Mouse (Mus musculus): ENCODE data around the gene Scd3. TPM values are rescaled to one million over a fixed set of nuclear protein-coding genes. Genes with fewer than 3 reads are reported as not detected.

Scd3 gene
- not detected for total RNA-seq (2021)
- long read RNA-seq, experiment 1 = 0 reads
- long read RNA-seq, experiment 2 = 0 reads

GRCm38 (mm10) chr19:44203015-44203564 is at the start of gene Scd3:
Gene Scd3 (plus strand): TSS chr19:44203269.
- DNase-seq = no peak

- DNase-seq = no peak
Observed at GRCm38 (mm10) chr19:44153781-44154180, 49.3 kb upstream of the Scd3 start.

DNA sequence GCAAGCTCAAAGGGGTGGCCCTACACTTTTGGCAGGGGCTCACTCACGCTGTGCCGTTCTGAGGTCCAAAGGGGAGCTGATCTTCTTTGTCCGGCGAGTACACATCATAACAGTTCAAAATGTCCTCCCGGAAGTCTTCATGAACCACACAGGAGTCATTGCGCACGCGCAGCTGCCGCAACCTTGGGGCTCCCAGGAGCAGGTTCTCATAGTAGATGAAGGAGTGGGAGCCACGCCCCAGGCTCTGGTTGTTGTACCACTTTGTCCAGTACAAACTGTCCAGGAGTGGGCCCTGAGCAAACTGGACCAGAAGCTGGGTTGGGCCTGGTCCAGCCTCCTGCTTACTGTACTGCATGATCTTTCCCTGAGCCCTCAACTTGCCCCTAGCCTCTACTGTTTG is 46.1 kb upstream of the Scd3 start:
- DNase-seq = no peak

DNA sequence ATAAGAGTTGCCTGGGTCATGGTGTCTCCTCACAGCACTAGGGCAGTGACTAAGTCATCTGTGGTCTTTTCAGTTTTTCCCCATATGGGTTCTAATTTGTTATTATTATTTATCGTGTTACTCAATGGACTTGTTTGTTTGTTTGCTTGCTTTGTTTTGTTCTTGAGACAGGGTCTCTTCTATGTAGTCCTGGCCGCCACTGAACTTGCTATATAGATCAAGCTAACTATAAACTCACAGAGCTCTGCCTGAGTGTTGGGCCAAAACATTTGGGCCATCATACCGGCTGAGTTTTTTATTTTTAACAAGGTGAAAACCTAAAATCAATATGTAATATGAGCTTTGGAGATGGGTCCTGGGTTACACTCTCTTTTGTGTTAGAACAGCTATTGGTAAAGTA is 43.7 kb upstream of the Scd3 start:
- no peak for DNase-seq

GRCm38 (mm10) chr19:44161515-44161914 is 41.6 kb upstream of the Scd3 start:
- DNase-seq = no peak

DNA sequence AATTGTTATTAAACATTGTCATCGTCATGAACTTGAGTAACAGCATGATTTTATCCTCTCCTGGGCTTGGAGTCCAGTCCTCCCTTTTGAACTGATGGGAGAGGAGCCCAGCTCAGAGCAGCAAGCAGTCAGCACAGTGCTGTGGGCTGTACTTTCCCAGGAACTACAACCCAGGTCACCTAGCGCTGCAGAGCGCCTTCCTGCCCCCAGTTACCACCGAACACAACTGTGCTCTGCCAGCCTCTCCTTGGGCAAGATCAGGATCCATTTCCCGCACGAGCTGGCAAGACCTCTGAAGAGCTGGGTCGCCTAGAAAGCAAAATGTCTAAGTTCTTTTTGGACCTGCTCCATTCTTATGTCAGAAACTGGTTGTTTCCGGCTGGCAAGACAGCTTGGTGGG is 28.2 kb upstream of the Scd3 start:
- no peak for DNase-seq

DNA sequence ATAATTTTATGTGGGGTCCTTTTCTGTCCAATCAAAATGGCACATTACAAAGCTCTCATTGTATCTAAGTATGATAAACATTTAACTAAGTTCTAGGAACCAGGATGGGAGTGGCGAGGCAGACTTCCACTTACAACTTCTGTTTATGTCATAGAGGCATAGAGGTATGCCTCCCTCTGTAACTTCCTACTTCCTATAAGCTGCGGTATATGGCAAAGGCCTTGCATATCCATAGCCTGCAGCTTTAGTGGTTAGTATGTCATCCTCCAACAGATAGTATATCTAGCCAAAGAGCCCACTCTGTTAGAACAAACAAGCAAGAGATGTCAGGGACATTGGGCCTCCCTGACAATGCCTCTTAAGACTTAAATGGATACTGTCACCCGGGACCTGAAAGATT is 26.3 kb upstream of the Scd3 start:
- DNase-seq = no peak

- no peak for DNase-seq
Observed at GRCm38 (mm10) chr19:44180502-44180901, 22.6 kb upstream of the Scd3 start.

GRCm38 (mm10) chr19:44183968-44184367 is 19.1 kb upstream of the Scd3 start:
- no peak for DNase-seq

- no peak for DNase-seq
Observed at GRCm38 (mm10) chr19:44189056-44189455, 14.0 kb upstream of the Scd3 start.

DNA sequence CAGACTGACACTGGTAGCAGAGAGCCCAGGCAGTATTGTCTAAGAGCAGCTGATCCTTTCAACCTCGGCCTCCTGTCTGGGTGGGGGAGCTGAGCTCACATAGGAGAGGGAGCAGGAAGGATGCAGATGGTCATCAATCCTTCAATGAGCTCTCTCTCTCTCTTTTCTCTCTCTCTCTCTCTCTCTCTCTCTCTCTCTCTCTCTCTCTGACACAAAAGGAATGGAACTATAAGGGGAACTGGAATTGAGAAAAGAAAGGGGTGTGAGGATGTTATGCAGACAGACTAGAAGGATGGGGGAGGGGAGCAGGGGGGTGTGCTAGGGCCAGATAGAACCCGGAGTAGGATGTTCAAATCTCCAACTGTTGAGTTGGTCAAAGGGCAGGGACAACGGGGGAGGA is 10.7 kb upstream of the Scd3 start, which contains the start of gene Pkd2l1:
Gene Pkd2l1, minus strand, starts transcription at position 101 of the 400 bp plus-strand sequence.
- DNase-seq = no peak

DNA sequence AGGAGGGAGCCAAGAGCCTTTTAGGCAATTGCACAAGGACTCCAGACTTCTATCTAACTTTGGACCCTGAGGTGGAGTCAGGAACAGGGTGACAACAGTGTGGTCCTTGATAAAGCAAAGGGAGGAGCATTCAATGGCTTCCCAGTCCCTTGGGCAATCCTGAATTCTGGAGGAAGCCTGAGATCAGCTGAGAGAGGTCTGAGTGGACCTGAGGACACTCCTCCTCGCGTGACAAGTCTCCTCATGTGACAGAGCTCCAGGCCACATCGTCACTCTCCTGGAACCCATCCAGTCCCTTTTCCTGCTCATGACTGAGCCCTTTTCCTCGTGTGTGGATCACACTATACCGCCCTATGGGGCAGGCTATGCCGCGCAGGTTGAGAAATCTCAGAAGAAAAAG is 9.2 kb upstream of the Scd3 start:
- no peak for DNase-seq

DNA sequence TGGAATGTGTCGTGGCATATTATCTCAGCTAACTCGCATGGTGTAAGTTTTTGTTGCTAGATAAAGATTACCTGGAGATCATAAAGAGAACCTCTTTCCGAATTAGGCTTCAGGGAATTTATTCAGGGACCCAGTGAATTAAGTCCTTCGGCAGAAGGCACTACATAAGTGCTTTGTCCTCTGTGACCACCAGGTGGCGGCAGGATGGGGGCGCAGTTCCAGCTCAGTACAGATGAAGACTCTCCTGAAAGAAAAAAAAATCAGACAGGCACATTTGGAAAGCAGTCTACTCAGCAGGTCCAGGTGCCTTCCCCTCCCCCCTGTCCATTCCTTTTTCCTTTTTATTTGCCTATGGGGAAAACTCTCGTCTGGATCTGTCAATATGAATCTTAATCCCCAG is 7.9 kb upstream of the Scd3 start:
- peak; percentile 12 for DNase-seq

GRCm38 (mm10) chr19:44197053-44197852 is 5.8 kb upstream of the Scd3 start:
- no peak for DNase-seq

- no peak for DNase-seq
Observed at GRCm38 (mm10) chr19:44198494-44198893, 4.6 kb upstream of the Scd3 start.

DNA sequence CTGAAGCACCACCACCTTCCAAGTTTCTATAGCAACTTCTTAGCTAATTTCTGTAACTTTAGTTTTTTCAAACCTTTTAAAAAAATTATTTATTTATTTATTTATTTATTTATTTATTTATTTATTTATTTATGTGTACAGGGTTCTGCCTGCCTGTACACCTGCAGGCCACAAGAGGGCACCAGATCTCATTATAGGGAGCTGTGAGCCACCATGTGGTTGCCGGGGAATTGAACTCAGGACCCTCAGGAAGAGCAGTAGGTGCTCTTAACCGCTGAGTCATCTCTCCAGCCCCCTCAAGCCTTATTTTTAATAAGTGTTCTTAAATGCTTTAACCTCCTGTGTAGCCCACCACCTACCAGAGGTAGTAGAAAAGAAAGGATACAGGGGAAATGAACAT is 4.1 kb upstream of the Scd3 start:
- DNase-seq = no peak

DNA sequence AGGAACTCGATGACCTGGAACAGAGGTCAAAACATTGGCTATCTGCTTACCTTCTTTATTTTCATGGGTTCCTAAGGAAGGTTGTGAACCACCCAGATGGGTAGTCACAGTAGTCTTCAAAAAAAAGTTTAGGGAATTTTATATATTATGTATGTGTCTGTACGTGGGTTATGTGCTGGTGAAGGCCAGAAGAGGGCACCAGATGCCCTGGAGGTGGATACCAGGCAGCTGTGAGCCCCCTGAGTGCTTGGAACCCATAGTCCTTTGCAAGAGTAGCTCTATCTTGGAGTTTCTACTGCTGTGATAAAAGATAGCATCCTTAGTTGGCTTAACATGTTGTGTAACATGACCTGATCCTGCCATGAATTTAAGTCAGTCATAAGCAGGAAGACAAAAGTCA is 4.0 kb downstream of the Scd3 start:
- DNase-seq = no peak

DNA sequence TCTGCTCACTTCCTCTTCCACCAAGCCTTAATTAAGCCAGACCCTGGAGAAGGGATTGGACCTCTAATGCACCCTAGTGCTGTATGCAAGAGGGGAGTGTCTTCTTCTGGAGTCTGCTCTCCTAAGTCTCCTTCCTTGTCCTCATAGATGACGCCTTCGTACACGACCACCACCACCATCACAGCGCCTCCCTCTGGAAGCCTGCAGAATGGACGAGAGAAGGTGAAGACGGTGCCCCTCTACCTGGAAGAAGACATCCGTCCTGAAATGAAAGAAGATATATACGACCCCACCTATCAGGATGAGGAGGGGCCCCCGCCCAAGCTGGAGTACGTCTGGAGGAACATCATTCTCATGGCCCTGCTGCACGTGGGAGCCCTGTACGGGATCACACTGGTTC is 12.2 kb downstream of the Scd3 start:
- no peak for DNase-seq

- no peak for DNase-seq
Observed at GRCm38 (mm10) chr19:44217958-44218525, 15.0 kb downstream of the Scd3 start.

GRCm38 (mm10) chr19:44225728-44226127 is 22.7 kb downstream of the Scd3 start:
- DNase-seq = no peak

DNA sequence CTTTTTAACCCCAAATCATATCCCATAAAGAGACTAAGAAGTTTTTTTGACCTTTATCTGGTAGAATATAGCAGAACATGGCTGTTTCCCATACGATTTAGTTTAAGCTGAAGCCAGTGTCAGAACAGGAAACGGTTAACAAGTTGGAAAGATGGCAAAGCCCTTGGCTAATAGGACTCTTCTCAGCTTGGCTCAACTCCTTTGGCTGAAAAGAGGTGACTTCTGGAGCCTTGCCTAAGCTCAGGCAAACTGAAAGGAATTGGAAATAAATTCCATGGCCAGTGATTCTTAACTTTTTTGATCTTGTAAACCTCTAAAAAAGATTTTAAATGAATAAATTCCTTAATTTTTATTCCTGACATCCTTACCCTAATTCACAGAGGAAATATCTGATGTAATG is 26.7 kb downstream of the Scd3 start:
- no peak for DNase-seq

DNA sequence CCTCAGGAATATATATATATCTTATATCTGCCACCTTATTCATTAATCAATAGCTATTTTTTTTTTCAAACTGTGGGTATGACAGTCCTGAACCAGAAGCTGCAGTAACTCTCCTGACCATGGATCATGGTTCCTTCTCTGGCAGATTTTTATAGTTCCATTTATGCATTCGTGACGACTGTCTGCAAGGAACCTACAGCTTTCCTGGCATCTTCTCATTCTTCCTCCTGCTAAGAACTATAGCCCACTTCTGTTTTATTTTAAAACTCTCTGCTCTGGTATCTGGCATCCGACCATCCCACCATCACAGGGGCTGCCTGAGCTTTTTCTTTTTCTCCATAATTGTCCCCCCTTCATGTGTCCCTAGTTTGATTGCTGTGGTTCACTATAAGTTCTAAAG is 27.1 kb downstream of the Scd3 start:
- no peak for DNase-seq

GRCm38 (mm10) chr19:44231608-44232151 is 28.6 kb downstream of the Scd3 start:
- no peak for DNase-seq

Measured in gastrocnemius, postnatal 25 days (tissue).